1 mouse cellular context compared by ENCODE assay signal in the genomic region with DNA sequence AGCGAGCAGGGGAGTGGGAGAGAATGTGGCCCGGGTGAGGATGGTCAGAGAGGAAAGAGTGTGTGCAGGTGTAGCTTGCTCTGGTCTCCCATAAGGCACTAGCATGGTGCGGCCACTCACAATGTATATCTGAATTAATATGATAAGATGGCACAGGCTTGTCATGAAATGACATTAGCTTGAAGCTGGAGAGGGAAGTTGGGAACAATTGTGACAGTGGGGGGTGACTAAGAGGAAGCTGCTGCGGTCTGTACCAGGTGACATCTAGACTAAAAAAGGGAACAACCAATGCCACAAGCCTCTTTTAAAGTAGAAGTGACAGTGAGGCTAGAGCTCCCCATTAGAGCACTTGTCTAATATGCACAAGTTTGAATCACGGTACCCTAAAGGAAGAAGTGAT.
TF ChIP-seq lines count a peak whose summit lies in the region.

No protein-coding gene starts in this region.

TF ChIP-seq in CH12.LX, 34 proteins besides CTCF, POLR2A, EP300 and RAD21 (continued from another document):
- TF ChIP-seq MAFK (IDR thresholded peaks at IDR 0.05; ENCODE audit: insufficient replicate concordance, low read length) (no peak), PAX5 (IDR thresholded peaks at IDR 0.05; ENCODE audit: low read length) (no peak), MAX (IDR thresholded peaks at IDR 0.05; ENCODE audit: low read length) (no peak), E2F4 (IDR thresholded peaks at IDR 0.05; ENCODE audit: insufficient replicate concordance, low read depth, low read length) (no peak), CHD1 (IDR thresholded peaks at IDR 0.05; ENCODE audit: low read depth, low read length) (no peak), HCFC1 (IDR thresholded peaks at IDR 0.05; ENCODE audit: low read depth, low read length) (no peak), MEF2A (IDR thresholded peaks at IDR 0.05; ENCODE audit: borderline replicate concordance, low read depth, low read length) (peak; percentile 87), MAZ (IDR thresholded peaks at IDR 0.05; ENCODE audit: low read depth, low read length) (no peak), JUN (IDR thresholded peaks at IDR 0.05; ENCODE audit: insufficient read depth, low read depth, low read length) (no peak), TCF12 (IDR thresholded peaks at IDR 0.05; ENCODE audit: low read depth, low read length) (0 out of 2 replicates have a peak, but pooled peaks have one; percentile 40), SIN3A (IDR thresholded peaks at IDR 0.05; ENCODE audit: low read length) (no peak), GABPA (IDR thresholded peaks at IDR 0.05; ENCODE audit: insufficient replicate concordance, low read depth, low read length) (no peak), ZNF384 (IDR thresholded peaks at IDR 0.05; ENCODE audit: low read depth, low read length) (no peak), ETS1 (conservative IDR thresholded peaks at IDR 0.05; ENCODE audit: low read depth, low read length) (peak; percentile 67), BHLHE40 (IDR thresholded peaks at IDR 0.05; ENCODE audit: low read depth, low read length) (peak; percentile 66), MXI1 (IDR thresholded peaks at IDR 0.05; ENCODE audit: low read depth, low read length) (no peak), ZKSCAN1 (IDR thresholded peaks at IDR 0.05; ENCODE audit: borderline replicate concordance, low read depth, low read length) (no peak), NRF1 (IDR thresholded peaks at IDR 0.05; ENCODE audit: low read depth, low read length) (no peak), TBP (conservative IDR thresholded peaks at IDR 0.05; ENCODE audit: low read depth, low read length) (no peak), USF1 (IDR thresholded peaks at IDR 0.05; ENCODE audit: low read depth, low read length) (no peak)
